Mouse (Mus musculus): Measurements from ENCODE around the gene Papola.
A peak's percentile ranks its signal among the peaks of the same experiment; 100 is the strongest.

The Papola gene

GRCm38 (mm10) chr12:105784196-105784999, at the start of gene Papola:
Papola (plus strand) TSS chr12:105784694.
- DNase-seq (ENCODE audit: low read depth, low spot score): peak; percentile 88

- DNase-seq (ENCODE audit: low read depth, low spot score): no peak
These were observed 49.1 kb upstream of the Papola start for GRCm38 (mm10) chr12:105735226-105735888.

- no peak for DNase-seq (ENCODE audit: low read depth, low spot score)
These were observed 48.6 kb upstream of the Papola start for GRCm38 (mm10) chr12:105735889-105736251.

GRCm38 (mm10) chr12:105738316-105739096, 46.0 kb upstream of the Papola start:
- DNase-seq (ENCODE audit: low read depth, low spot score): no peak

DNA sequence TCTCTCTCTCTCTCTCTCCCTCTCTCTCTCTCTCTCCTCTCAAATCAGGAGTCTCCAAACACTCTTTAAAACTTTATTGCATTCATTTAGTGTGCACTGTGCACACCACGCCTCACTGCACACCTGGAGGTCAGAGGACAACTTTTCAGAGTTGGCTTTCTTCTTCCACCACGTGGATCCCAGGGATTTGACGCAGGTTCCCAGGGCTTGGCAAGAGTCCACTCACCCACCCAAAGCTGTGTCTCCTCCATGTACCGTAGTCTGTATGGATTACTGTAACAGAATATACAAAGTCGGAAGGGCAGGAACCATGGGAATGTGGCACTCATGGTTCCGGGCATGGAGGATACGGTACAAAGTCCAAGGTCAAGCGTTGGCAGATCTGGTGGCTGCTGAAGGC, 44.8 kb upstream of the Papola start:
- DNase-seq (ENCODE audit: low read depth, low spot score): no peak

GRCm38 (mm10) chr12:105748114-105748513, 36.4 kb upstream of the Papola start:
- no peak for DNase-seq (ENCODE audit: low read depth, low spot score)

DNA sequence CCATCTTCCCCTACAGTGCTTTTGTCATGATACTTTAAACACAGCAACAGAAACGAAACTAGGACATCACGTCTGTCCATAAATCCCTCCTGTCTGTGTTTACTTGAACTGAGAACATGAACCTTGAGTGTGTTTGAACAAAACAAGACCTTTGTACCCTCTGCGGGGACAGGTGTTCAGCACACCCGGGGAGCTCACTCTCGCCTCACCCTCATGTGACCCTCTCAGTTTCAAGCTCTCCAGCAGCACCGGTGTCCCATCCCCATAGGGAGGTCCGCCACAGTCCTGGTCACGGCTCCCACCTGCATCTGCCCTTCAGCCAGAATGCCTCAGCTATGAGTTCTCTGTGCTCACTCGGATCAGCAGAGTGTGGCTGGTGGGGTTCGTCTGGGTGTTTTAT, 30.7 kb upstream of the Papola start:
- DNase-seq (ENCODE audit: low read depth, low spot score): no peak

DNA sequence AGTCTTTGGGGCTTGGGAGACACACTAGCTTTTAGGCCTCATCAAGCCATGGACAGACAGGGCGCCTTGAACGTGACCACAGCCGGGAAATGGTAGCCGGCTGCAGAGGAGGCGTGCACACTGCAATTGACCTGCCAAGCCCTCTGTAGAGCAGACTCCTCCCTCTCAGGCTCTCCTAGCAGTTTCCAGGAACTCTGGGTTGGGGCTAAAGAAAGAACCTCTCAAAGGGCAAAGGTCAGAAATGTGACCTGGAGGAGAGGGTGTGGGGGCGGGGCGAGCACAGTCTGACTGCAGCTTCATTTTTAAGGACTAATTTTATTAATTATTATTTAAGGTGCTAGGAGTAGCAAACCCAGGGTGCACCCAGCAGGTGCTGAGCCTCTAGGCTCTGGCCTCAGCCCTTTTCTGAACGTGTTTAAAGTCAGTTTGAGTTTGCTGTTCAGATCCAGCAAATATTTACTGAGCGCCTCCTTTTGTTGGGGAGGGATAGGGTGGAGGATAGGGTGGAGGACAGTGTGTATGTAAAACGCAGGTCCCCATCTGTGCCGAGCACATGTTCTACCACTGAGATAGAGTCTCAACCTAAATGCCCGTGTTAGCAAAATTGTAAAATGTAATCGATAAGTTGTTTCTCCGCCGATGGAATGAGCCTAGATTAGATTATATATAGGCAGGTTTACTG, 26.5 kb upstream of the Papola start:
- DNase-seq (ENCODE audit: low read depth, low spot score): peak; percentile 51

- no peak for DNase-seq (ENCODE audit: low read depth, low spot score)
These were observed 25.6 kb upstream of the Papola start for GRCm38 (mm10) chr12:105758911-105759310.

DNA sequence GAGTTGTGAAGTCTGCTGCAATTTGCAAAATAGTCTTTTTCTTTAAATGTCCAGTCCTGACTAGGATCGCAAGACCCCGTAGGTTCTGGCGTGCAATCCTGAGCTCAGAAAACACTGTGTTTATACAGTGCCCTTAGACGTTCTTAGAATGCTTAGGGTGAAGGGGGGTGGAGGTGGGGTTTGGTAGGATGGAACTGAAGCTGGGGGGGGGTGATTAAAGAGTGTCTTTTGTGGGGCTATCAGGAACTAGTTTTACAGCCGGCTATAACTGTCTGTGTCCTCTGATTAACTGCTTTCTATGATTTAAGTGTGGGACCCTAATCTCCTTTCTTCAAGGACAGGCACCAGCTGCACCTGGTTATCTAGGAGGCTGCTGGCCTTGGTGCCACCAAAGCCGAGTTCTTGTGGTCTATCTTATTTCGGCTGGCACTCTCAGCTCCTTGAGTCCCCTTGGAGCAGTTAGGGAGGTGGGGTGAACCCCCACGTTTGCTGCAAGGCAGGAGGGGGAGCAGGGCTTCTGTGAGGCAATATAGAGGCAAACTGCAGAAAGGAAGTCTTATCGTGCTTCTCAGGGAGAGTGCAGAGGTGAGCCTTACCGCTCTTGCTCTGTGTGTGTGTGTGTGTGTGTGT, 24.5 kb upstream of the Papola start:
- DNase-seq (ENCODE audit: low read depth, low spot score): no peak

- DNase-seq (ENCODE audit: low read depth, low spot score): no peak
These were observed 23.3 kb upstream of the Papola start for GRCm38 (mm10) chr12:105761171-105761570.

DNA sequence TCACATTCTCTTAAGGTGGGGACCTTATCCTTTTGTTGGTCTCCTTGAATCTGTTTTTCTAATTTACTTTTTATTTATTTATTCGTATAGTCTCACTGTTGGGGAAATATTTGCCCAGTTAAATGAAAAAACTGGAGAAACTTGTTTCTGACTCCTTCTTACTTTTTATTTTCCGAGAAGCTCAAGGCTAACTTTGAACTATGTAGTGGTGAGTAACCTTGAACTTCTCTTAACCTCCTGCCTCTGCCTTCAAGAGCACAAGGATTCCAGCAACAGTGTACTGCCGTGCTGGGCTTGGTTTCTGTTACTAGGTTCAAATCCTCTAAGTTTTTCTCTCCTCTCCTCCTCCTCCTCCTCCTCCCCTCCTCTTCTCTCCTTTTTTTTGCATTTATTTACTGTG, 22.9 kb upstream of the Papola start:
- no peak for DNase-seq (ENCODE audit: low read depth, low spot score)

GRCm38 (mm10) chr12:105769700-105770099, 14.8 kb upstream of the Papola start:
- DNase-seq (ENCODE audit: low read depth, low spot score): no peak

- DNase-seq (ENCODE audit: low read depth, low spot score): no peak
These were observed 9.6 kb upstream of the Papola start for GRCm38 (mm10) chr12:105774871-105775270.

- no peak for DNase-seq (ENCODE audit: low read depth, low spot score)
These were observed 6.8 kb upstream of the Papola start for GRCm38 (mm10) chr12:105777651-105778050.

GRCm38 (mm10) chr12:105785000-105785774, 693 bp downstream of the Papola start:
- DNase-seq (ENCODE audit: low read depth, low spot score): peak; percentile 24

GRCm38 (mm10) chr12:105786113-105786512, 1.6 kb downstream of the Papola start:
- no peak for DNase-seq (ENCODE audit: low read depth, low spot score)

GRCm38 (mm10) chr12:105787626-105788025, 3.1 kb downstream of the Papola start:
- no peak for DNase-seq (ENCODE audit: low read depth, low spot score)

- DNase-seq (ENCODE audit: low read depth, low spot score): no peak
These were observed 5.4 kb downstream of the Papola start for GRCm38 (mm10) chr12:105789885-105790284.

DNA sequence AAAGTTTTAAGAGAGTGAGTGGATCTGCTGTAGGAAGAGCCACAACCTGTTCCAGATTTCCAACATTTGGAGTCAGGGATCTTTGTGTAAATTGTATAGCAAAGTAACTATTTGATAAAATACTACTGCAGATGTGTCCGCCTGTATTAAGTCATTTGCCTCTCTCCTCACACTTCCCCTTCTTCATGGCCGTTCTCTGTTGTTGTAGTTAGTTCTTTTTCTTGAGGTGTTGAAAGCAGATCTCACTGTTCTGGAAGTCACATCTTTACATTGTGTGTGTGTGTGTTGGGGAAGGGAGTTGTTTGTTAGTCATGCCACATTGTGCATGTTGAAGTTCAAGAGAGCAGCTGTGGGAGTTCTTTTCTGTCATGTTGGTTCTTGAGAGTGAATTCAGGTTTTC, 10.4 kb downstream of the Papola start:
- DNase-seq (ENCODE audit: low read depth, low spot score): no peak

DNA sequence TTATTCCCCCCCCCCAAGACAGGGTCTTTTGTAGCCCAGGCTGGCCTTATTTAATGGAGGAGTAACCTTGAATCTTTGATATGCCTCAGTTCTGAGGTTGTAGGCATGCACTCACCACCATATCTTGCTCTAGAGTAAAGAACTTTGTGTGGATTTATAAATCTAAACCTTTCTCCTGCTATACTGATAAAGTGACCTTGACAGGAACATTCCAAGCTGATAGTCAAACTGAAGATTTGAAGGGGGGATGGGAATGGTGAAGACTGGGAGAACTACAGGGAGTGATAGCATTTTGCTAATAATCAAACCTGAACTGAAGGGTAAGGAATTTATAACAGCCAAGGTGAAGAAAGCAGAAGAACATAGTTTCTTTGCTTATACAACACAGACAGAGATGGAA, 13.5 kb downstream of the Papola start:
- no peak for DNase-seq (ENCODE audit: low read depth, low spot score)

All from skeletal muscle tissue, adult 2 months (tissue).